Mouse (Mus musculus): ENCODE results near the gene Car3. TPM values are rescaled to one million over a fixed set of nuclear protein-coding genes. Genes with fewer than 3 reads are reported as not detected.

The Car3 gene
- total RNA-seq, 2 experiments from 2014 or later, result 0.89 to 1.3 TPM

DNA sequence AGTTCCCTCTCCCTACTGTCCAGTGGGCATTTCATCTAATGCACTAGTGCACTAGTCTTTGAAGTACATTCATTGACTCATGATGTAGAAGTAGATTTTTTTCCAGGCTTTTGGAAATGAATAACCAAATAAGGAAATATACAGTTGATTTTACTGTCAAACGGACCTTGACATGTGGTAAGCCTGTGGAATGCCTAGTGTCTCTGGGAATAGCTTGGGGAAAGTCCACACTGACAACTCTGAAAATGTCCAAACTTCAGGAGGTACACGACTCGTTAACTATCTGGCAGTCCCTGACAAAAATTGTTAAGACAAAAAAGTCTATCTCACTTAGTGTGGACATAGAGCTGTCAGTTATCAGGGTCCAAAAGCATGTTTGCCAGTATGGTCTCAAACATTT is 40.9 kb downstream of the Car3 start:
- no peak for DNase-seq (ENCODE audit: low spot score in 2 of 2)

GRCm38 (mm10) chr3:14907271-14907670 is 44.0 kb downstream of the Car3 start:
- DNase-seq (ENCODE audit: low spot score in 2 of 2), result no peak

- DNase-seq (ENCODE audit: low spot score in 2 of 2), result no peak
Measured at GRCm38 (mm10) chr3:14911992-14912582, 48.8 kb downstream of the Car3 start.

DNA sequence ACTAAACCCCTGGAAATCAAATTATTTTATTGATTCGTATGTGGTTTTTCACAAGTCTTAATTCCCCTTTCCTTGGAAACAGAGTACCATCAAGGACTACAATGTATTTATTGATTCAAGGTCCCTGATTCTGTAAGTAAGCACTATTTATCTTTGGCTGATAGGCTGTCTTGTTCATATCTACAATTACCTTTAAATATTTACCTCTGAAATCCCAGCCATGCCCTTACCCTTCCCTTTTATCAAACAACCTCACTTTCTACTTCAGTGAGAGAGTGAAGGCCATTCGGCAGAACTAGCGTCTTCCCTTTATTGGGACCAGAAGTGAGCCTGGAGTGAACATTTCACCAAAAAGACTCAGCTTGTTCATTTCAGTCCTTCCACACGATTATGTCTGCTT is 50.5 kb downstream of the Car3 start:
- no peak for DNase-seq (ENCODE audit: low spot score in 2 of 2)

DNA sequence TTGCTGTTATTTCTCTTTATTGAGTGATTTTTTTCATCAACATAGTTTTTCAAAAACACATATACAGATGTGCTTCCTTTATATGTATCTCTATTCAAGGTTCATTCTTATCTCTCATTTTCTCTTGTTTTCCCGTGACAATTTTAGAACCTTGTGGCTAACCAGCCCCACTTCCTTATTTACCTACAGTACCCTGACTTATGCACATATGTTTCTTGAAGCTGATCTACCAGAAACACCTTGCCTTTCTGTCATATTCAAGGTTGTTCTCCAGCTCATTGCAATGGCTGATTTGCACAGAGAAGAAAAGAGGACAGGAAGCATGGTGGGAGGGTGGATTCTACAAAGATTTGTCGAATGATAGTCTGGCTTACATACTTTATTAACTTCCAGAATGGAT is 52.0 kb downstream of the Car3 start:
- no peak for DNase-seq (ENCODE audit: low spot score in 2 of 2)

DNA sequence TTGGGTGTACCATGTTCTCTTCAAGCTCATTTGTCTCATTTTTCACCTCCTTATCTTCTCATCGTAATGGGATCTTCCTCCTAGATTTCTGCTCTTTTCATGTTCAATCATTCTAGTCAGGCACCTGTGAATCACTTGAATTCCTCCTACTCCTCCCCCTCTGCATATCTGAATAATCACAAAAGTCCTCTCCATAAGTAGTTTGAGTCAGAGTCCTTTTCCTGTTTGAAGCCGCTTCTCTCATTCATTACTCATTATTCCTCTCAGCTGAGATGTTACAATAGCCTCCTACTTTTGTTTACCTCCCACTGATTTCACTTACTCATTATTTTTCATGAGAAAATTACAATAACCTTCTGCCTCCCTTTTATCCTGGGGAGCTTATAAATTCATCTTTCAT is 53.9 kb downstream of the Car3 start:
- no peak for DNase-seq (ENCODE audit: low spot score in 2 of 2)

Other genes starting within 250 kb of the Car3 start
- gene Car13, start 221.8 kb upstream of the Car3 start, total RNA-seq (2021), result 1 to 10 TPM; 1.4 to 2.4 TPM
- not detected for gene Car1, start 55.1 kb upstream of the Car3 start, total RNA-seq (2021)
- 100 to 1,000 TPM; 115 to 131 TPM for gene Car2, start 22.8 kb downstream of the Car3 start, total RNA-seq (2021)

Data from left cerebral cortex, adult 18-20 months (tissue).